Mouse (Mus musculus) Muller cell, postnatal 12 days (primary cell): ENCODE results near the gene Mllt10.

Experiments used
- DNase-seq: peaks from one replicate; pipeline ENCODE4 v3.0.0-alpha.2; 2015; ENCODE audit errors: inconsistent ontology term

The Mllt10 gene

GRCm38 (mm10) chr2:18195691-18196396, 140.8 kb downstream of the Mllt10 start:
- peak; percentile 52 for DNase-seq

DNA sequence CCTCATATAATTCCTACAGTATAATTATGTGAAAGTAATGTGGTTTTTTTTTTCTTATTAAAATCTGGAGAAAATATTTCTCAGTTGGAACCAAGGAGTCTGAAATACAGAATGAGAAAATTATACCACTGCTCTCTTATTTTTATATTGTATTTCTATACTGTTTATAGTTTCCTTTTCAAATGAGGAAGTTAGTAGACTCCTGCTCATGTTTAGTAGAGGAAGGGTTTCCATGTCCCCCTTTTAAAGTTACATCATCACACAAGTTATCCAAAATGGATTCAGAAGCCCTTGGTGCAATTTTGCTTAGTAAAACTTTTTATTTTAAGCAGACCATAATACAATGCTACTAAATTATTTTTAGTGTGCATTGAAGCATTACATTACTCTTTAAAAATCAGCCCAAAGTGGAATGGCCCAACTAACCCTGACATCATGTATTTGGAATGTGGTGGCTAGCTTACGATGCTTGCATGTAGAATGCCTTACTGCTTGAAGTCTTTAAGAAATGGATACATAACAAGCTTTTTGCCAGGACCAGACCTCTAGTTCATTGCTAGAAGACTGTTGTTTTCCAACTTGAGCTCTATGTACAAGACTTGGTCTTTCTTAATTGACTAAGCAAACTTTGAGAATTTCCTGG, 146.9 kb downstream of the Mllt10 start:
- DNase-seq: peak; percentile 49

DNA sequence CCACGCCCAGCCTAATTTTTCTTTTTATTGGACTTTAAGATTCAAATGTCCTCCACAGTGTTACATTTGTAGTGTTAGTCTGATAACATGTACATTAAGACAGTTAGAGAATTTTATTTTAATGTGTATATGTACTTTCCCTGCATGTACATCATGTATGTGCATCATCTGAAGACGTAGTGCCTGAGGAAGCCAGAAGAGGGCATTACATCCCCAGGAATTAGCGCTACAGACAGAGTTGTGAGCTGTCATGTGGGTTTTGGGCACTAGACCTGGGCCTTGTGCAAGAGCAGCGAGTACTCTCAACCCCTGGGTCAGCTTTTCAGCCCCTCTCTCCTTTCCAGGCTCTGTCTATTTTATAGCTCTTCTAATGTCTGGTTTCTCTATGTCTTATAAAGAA, 147.9 kb downstream of the Mllt10 start:
- DNase-seq: no peak

GRCm38 (mm10) chr2:18205118-18205517, 150.1 kb downstream of the Mllt10 start:
- DNase-seq: no peak

GRCm38 (mm10) chr2:18206811-18207210, 151.8 kb downstream of the Mllt10 start:
- DNase-seq: peak; percentile 22

DNA sequence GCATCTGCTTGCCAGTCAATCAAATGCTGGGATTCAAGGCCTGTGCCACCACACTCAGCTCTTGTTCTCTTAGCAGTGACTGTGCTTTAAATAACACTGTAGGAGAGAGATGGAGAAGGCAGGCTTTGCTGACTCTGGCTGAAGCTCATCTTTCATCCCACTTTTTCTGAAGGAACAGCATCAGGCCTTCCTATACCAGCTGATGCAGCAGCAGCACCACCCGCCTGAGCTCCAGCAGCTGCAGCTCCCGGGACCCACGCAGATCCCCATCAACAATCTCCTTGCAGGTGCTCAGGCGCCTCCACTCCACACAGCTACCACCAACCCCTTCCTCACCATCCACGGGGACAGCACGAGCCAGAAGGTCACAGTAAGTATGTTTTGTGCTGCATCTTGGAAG, 153.5 kb downstream of the Mllt10 start:
- DNase-seq: no peak

GRCm38 (mm10) chr2:18209211-18209823, 154.3 kb downstream of the Mllt10 start:
- no peak for DNase-seq

- no peak for DNase-seq
Observed at GRCm38 (mm10) chr2:18209948-18210347, 154.9 kb downstream of the Mllt10 start.

- no peak for DNase-seq
Observed at GRCm38 (mm10) chr2:18214031-18214430, 159.0 kb downstream of the Mllt10 start.

DNA sequence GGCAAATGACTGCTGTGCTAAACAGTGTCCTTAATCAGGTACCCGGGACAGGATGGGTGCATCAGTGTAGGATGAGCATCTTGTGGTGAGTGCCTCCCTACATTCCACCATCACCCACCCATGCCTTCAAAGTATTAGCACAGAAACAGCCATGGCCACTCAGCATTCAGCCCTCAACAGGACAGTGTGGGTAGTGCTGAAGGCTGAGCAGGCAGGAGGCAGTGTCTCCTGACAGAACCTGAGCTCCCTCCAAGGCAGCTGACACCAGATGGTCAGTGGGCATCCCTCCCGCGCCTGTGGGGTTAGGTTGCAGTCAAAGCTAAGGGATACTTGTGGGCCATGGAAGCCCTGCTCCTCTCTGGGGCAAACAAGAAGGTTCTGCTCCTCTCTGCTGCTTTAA, 162.8 kb downstream of the Mllt10 start:
- no peak for DNase-seq

- no peak for DNase-seq
Observed at GRCm38 (mm10) chr2:18218500-18218899, 163.5 kb downstream of the Mllt10 start.

GRCm38 (mm10) chr2:18219136-18219535, 164.1 kb downstream of the Mllt10 start:
- no peak for DNase-seq

GRCm38 (mm10) chr2:18219569-18219968, 164.5 kb downstream of the Mllt10 start:
- no peak for DNase-seq

DNA sequence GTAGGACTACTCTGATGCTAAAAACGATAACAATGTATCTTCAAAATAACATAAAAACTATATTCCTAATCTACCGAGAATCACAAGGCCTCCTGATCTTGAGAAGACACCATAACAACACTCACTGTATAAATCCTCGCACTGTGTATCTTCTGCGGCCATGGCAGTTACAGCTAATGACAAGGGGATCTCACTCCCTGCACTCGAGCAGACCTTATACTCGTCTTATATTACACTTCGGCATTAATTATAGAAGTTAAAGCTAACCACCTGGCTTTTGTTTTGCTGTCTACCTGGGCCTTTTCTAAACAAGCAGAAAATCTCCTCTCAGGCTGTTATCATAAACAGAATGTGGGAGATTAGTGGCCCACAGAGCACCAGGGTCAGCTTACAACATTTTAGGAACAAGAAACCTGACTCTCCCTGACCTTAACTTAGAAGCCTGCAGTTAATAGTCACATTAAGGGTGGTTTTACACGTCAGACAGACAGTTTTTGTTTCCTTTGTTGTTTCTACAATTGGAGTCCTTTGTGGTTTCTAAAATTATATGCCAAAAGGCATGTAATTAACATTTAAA, 173.5 kb downstream of the Mllt10 start:
- DNase-seq: no peak

GRCm38 (mm10) chr2:18229279-18229678, 174.2 kb downstream of the Mllt10 start:
- DNase-seq: no peak

- no peak for DNase-seq
Observed at GRCm38 (mm10) chr2:18231143-18231542, 176.1 kb downstream of the Mllt10 start.

DNA sequence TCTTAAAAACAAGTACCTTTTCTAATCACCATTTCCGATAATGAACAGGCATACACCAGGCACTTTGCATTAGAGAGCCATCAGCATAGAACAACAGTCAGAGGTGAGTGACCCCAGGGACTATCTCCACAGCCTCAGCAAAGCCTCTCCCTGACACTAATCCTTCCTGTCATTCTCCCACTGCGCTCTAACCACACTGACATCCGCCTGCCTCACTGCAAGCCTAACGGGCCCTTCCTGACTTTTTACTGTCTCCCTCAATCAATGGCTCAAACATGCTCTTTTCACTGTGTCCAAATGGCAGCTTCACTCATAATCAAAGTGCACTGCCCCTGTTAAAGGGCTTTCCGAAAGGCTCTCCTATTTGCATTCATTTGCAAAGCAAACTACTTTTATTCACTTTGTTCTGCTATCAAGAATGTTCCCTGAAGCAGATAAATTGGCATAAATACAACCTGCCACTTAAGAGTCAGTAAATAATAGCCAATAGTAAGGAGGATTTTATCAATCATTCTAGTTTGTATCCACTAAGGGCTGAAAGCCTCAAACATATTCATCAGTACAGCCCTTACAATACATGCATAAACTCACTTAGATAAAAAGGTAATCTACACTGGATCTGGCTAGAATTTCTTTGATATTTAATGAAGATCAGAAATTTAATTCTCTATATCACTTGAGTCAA, 178.0 kb downstream of the Mllt10 start:
- peak; percentile 38 for DNase-seq

GRCm38 (mm10) chr2:18235524-18235923, 180.5 kb downstream of the Mllt10 start:
- DNase-seq: no peak

DNA sequence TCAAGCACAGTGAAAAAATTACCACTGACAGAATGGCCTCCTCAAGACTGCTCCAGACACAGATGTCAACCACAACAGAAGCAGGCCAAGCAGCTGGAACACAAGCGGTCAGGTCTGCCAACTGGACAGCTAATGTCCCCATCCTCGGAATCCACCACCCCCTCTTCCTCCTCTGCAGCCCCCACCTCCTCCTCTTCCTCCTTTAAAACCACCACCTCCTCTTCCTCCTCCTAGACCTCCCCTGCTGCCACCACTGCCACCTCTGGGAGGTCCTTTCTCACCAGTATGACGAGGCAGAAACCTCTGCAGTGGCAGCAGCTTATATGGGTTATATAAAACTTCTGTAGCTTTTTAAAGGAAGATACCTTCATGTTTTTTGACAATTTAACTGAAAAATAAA, 194.2 kb downstream of the Mllt10 start:
- no peak for DNase-seq
